Mouse (Mus musculus) mouse trophoblast stem cell (cell line): Measurements from ENCODE around the gene Sphk1.

ENCODE experiments used
- in situ Hi-C, 2 experiments: fragments of 300-500 bp; cut with MseI, MboI; formaldehyde crosslinking; loops; 2 replicates in 1 of 2; 3 replicates in 1 of 2; pipeline ENCODE4 v1.15.1; 2025

Sphk1 gene

GRCm38 (mm10) chr11:116534154-116534865, 3.6 kb downstream of the Sphk1 start:
- in situ Hi-C loops: loop anchor here in 1 of 2 experiments (5.0 kb wide), 1 partner anchor 37 kb away; no protein-coding TSS in a partner anchor

- in situ Hi-C loops: no loop called here
Observed at GRCm38 (mm10) chr11:116536685-116537084, 6.0 kb downstream of the Sphk1 start.

GRCm38 (mm10) chr11:116537388-116537787, 6.7 kb downstream of the Sphk1 start:
- in situ Hi-C loops: no loop called here

- in situ Hi-C loops: no loop called here
Observed at GRCm38 (mm10) chr11:116538142-116538735, 7.5 kb downstream of the Sphk1 start.

GRCm38 (mm10) chr11:116541183-116541582, 10.5 kb downstream of the Sphk1 start:
- in situ Hi-C loops: no loop called here

GRCm38 (mm10) chr11:116543110-116543509, 12.4 kb downstream of the Sphk1 start:
- in situ Hi-C loops: no loop called here

GRCm38 (mm10) chr11:116547296-116548060, 16.8 kb downstream of the Sphk1 start:
- in situ Hi-C loops: no loop called here

GRCm38 (mm10) chr11:116548780-116549179, 18.1 kb downstream of the Sphk1 start:
- in situ Hi-C loops: no loop called here

- in situ Hi-C loops: no loop called here
Observed at GRCm38 (mm10) chr11:116549273-116550038, 18.7 kb downstream of the Sphk1 start.

- in situ Hi-C loops: no loop called here
Observed at GRCm38 (mm10) chr11:116550748-116551147, 20.0 kb downstream of the Sphk1 start.

- in situ Hi-C loops: no loop called here
Observed at GRCm38 (mm10) chr11:116552194-116552593, 21.5 kb downstream of the Sphk1 start.

- in situ Hi-C loops: no loop called here
Observed at GRCm38 (mm10) chr11:116554171-116554878, 23.6 kb downstream of the Sphk1 start.

- in situ Hi-C loops: no loop called here
Observed at GRCm38 (mm10) chr11:116555572-116555971, 24.8 kb downstream of the Sphk1 start.

GRCm38 (mm10) chr11:116556308-116556707, 25.6 kb downstream of the Sphk1 start:
- in situ Hi-C loops: no loop called here

GRCm38 (mm10) chr11:116565283-116566041, 34.7 kb downstream of the Sphk1 start:
- in situ Hi-C loops: no loop called here

- in situ Hi-C loops: no loop called here
Observed at GRCm38 (mm10) chr11:116567531-116567930, 36.8 kb downstream of the Sphk1 start.

GRCm38 (mm10) chr11:116570821-116571220, 40.1 kb downstream of the Sphk1 start:
- in situ Hi-C loops: no loop called here

- in situ Hi-C loops: no loop called here
Observed at GRCm38 (mm10) chr11:116571767-116572679, 41.3 kb downstream of the Sphk1 start.
